Mouse (Mus musculus) heart, embryonic 12.5 days (tissue): ENCODE measurements around the gene Srcin1. TPM values are rescaled to one million over a fixed set of nuclear protein-coding genes. Genes with fewer than 3 reads are reported as not detected.

Experiments used
- ATAC-seq: fragments of 200-750 bp; cut with Nextera tagmentation; 2 replicates; pipeline ENCODE4 v1.8.0; 2017; ENCODE audit warnings: moderate TSS enrichment, moderate library complexity; ENCODE audit not compliant: insufficient number of reproducible peaks, low FRiP score
- H3K27ac ChIP-seq: fragments of 300-500 bp; sonication (generic); 2 replicates; pipeline ENCODE4 v1.5.1; 2016; ENCODE audit warnings: mild to moderate bottlenecking, moderate library complexity; ENCODE audit not compliant: poor library complexity, severe bottlenecking
- H3K27me3 ChIP-seq: fragments of 300-500 bp; sonication (generic); replicated peaks from 2 replicates; pipeline ENCODE4 v1.6.1; 2016; ENCODE audit warnings: mild to moderate bottlenecking, moderate library complexity
- H3K36me3 ChIP-seq: fragments of 300-500 bp; sonication (generic); 2 replicates; pipeline ENCODE4 v1.6.1; 2016; ENCODE audit warnings: mild to moderate bottlenecking, moderate library complexity
- H3K4me1 ChIP-seq: fragments of 300-500 bp; sonication (generic); replicated peaks from 2 replicates; pipeline ENCODE4 v1.6.1; 2016; ENCODE audit warnings: mild to moderate bottlenecking
- H3K4me2 ChIP-seq: fragments of 300-500 bp; sonication (generic); 2 replicates; pipeline ENCODE4 v1.6.1; 2016; ENCODE audit warnings: mild to moderate bottlenecking, moderate library complexity
- H3K4me3 ChIP-seq: fragments of 300-500 bp; sonication (generic); 2 replicates; pipeline ENCODE4 v1.5.1; 2016; ENCODE audit warnings: mild to moderate bottlenecking
- H3K9ac ChIP-seq: fragments of 300-500 bp; sonication (generic); 2 replicates; pipeline ENCODE4 v1.6.1; 2016; ENCODE audit warnings: mild to moderate bottlenecking, moderate library complexity
- H3K9me3 ChIP-seq: fragments of 300-500 bp; sonication (generic); replicated peaks from 2 replicates; pipeline ENCODE4 v1.6.1; 2016; ENCODE audit warnings: mild to moderate bottlenecking, moderate library complexity
- WGBS: fragments of 180-500 bp; shearing (Covaris S2); methylation state at CpG from one replicate; pipeline ENCODE4 v1.1.7; 2016; 5-methylcytosine and 5-hydroxymethylcytosine counted together
- polyA plus RNA-seq: library from polyadenylated mRNA; unstranded; fragments of >200 nt; fragmentation: Nextera tagmentation; extraction: Ambion mirVana; gene quantifications from 2 replicates; pipeline ENCODE4 v1.2.1, GENCODE M21; 2016

The Srcin1 gene
- polyA plus RNA-seq, 1 experiment from 2014 or later = not detected

GRCm38 (mm10) chr11:97513066-97513465 lies 62.9 kb downstream of the Srcin1 start:
- WGBS = 79% methylated on average over 3 of the region's 3 CpGs
- Histone ChIP-seq H3K9me3 (peaks cover 4% of the 10 kb centered on the region), H3K4me2 (no peak overlapping the region), H3K36me3 (no peaks in the 10 kb centered on the region), H3K27me3 (peaks cover 16% of the 10 kb centered on the region; the same call in 1 of the 2 replicates), H3K4me3 (no peak overlapping the region), H3K9ac (no peak overlapping the region), H3K4me1 (0 out of 2 replicates have a peak, but pooled peaks cover 3% of the 10 kb centered on the region), H3K27ac (no peak overlapping the region)
- no peak for ATAC-seq

DNA sequence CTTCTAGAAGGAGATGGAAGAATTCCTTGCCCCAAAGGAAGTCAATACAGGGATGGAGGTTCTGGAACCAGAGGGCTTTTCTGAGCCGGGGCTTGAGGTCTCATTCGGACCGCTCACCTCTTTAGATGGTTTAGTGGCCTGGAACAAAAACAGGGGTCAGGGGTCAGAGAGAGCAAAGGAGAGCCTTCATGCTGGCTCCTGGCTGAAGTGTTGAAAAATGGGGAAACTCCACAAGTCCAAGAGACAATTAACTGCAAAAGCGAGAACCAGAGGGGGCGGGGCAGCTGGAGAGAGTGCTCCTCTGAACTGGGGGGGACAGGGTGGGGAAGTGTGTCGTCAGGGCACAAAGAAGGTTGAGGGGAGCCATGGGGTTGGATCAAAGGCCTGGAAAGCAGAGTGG lies 63.5 kb downstream of the Srcin1 start:
- H3K36me3 ChIP-seq = no peaks in the 10 kb centered on the region
- ATAC-seq = no peak
- no peak overlapping the region for H3K27ac ChIP-seq
- H3K9ac ChIP-seq = no peak overlapping the region
- 64% methylated on average over 6 of the region's 6 CpGs for WGBS
- no peak overlapping the region for H3K4me3 ChIP-seq
- peaks cover 4% of the 10 kb centered on the region for H3K9me3 ChIP-seq
- peak overlapping the region; percentile 37 for H3K4me2 ChIP-seq
- peaks cover 15% of the 10 kb centered on the region; the same call in 1 of the 2 replicates for H3K27me3 ChIP-seq
- 0 out of 2 replicates have a peak, but pooled peaks cover 3% of the 10 kb centered on the region for H3K4me1 ChIP-seq

- Histone ChIP-seq H3K4me2 (peak overlapping the region; percentile 37), H3K36me3 (no peaks in the 10 kb centered on the region), H3K9me3 (peaks cover 4% of the 10 kb centered on the region), H3K27ac (peak overlapping the region; percentile 58), H3K9ac (peak overlapping the region; percentile 24; the same call in 1 of the 2 replicates), H3K27me3 (peaks cover 12% of the 10 kb centered on the region), H3K4me3 (no peak overlapping the region), H3K4me1 (0 out of 2 replicates have a peak, but pooled peaks cover 3% of the 10 kb centered on the region)
- WGBS = 49% methylated on average over 13 of the region's 13 CpGs
- ATAC-seq = peak; percentile 46
These were observed 64.2 kb downstream of the Srcin1 start for GRCm38 (mm10) chr11:97511661-97512369.

DNA sequence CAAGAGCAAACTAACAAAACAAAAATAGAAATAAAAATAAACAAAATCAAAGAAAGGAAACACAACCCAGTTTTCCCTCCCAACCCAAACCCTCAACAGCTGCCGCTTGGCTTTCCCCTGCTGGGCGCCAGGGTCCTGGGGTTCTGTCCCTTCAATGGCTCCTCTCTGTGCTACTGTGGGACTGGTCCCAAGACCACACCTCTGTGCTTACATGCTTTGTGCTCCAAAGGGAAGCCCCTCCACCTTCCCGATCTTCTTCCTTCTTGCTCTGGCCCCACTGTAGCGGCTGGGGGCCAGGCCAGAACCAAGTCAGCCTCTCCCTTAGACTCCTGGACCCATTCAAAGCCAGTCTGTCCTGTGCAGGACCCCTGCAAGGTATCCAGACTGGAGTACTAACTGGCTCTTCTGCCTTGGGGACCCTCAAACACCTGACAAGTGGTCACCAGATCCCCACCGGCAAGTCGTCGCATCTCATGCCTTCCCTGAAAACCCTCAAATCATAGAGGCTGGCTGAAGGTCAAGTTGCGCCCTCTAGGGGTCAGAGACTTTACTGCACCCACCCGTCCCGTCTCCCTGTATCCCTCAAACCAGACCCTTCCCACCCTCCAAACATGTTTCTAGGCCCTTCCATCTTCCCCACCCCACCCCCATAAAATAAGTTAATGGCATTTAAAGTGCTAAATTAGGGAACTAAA lies 64.9 kb downstream of the Srcin1 start:
- H3K9me3 ChIP-seq = peaks cover 4% of the 10 kb centered on the region
- 30% methylated on average over 10 of the region's 10 CpGs for WGBS
- H3K36me3 ChIP-seq = no peaks in the 10 kb centered on the region
- H3K4me3 ChIP-seq = no peak overlapping the region
- peak overlapping the region; percentile 37 for H3K4me2 ChIP-seq
- 0 out of 2 replicates have a peak, but pooled peaks have one; percentile 31 for ATAC-seq
- H3K4me1 ChIP-seq = 0 out of 2 replicates have a peak, but pooled peaks cover 3% of the 10 kb centered on the region
- peaks cover 14% of the 10 kb centered on the region for H3K27me3 ChIP-seq
- peak overlapping the region; percentile 58; the same call in 1 of the 2 replicates for H3K27ac ChIP-seq
- peak overlapping the region; percentile 24; the same call in 1 of the 2 replicates for H3K9ac ChIP-seq

- Histone ChIP-seq H3K9me3 (peaks cover 4% of the 10 kb centered on the region), H3K27ac (no peak overlapping the region), H3K4me3 (no peak overlapping the region), H3K9ac (no peak overlapping the region), H3K27me3 (peaks cover 14% of the 10 kb centered on the region), H3K36me3 (no peaks in the 10 kb centered on the region), H3K4me1 (0 out of 2 replicates have a peak, but pooled peaks cover 3% of the 10 kb centered on the region), H3K4me2 (no peak overlapping the region)
- WGBS = 65% methylated on average over 24 of the region's 24 CpGs
- ATAC-seq = no peak
These were observed 66.1 kb downstream of the Srcin1 start for GRCm38 (mm10) chr11:97509715-97510485.

- H3K36me3 ChIP-seq = no peaks in the 10 kb centered on the region
- no peak overlapping the region for H3K9ac ChIP-seq
- H3K4me1 ChIP-seq = 0 out of 2 replicates have a peak, but pooled peaks cover 3% of the 10 kb centered on the region
- no peak overlapping the region for H3K27ac ChIP-seq
- peaks cover 14% of the 10 kb centered on the region for H3K27me3 ChIP-seq
- no peak overlapping the region for H3K4me3 ChIP-seq
- no peak overlapping the region for H3K4me2 ChIP-seq
- ATAC-seq = no peak
- H3K9me3 ChIP-seq = no peaks in the 10 kb centered on the region
- WGBS = 54% methylated on average over 5 of the region's 5 CpGs
These were observed 66.9 kb downstream of the Srcin1 start for GRCm38 (mm10) chr11:97509058-97509457.

GRCm38 (mm10) chr11:97508198-97508597 lies 67.8 kb downstream of the Srcin1 start:
- H3K9ac ChIP-seq = no peak overlapping the region
- no peaks in the 10 kb centered on the region for H3K36me3 ChIP-seq
- no peak overlapping the region for H3K27ac ChIP-seq
- no peaks in the 10 kb centered on the region for H3K9me3 ChIP-seq
- peaks cover 14% of the 10 kb centered on the region for H3K27me3 ChIP-seq
- H3K4me3 ChIP-seq = no peak overlapping the region
- 0 out of 2 replicates have a peak, but pooled peaks cover 3% of the 10 kb centered on the region for H3K4me1 ChIP-seq
- 72% methylated on average over 3 of the region's 3 CpGs for WGBS
- no peak for ATAC-seq
- H3K4me2 ChIP-seq = no peak overlapping the region

- no peak overlapping the region for H3K27ac ChIP-seq
- H3K4me1 ChIP-seq = 0 out of 2 replicates have a peak, but pooled peaks cover 6% of the 10 kb centered on the region
- 45% methylated on average over 8 of the region's 8 CpGs for WGBS
- H3K4me2 ChIP-seq = no peak overlapping the region
- H3K9ac ChIP-seq = no peak overlapping the region
- ATAC-seq = no peak
- no peaks in the 10 kb centered on the region for H3K9me3 ChIP-seq
- H3K4me3 ChIP-seq = no peak overlapping the region
- peaks cover 14% of the 10 kb centered on the region for H3K27me3 ChIP-seq
- peaks cover 6% of the 10 kb centered on the region for H3K36me3 ChIP-seq
These were observed 69.7 kb downstream of the Srcin1 start for GRCm38 (mm10) chr11:97506331-97506730.

GRCm38 (mm10) chr11:97505784-97506183 lies 70.2 kb downstream of the Srcin1 start:
- no peak overlapping the region for H3K9ac ChIP-seq
- H3K9me3 ChIP-seq = no peaks in the 10 kb centered on the region
- H3K4me3 ChIP-seq = no peak overlapping the region
- H3K27ac ChIP-seq = no peak overlapping the region
- no peak overlapping the region for H3K4me2 ChIP-seq
- H3K4me1 ChIP-seq = peaks cover 6% of the 10 kb centered on the region
- peaks cover 17% of the 10 kb centered on the region for H3K27me3 ChIP-seq
- WGBS = 53% methylated on average over 4 of the region's 4 CpGs
- peaks cover 12% of the 10 kb centered on the region for H3K36me3 ChIP-seq
- ATAC-seq = no peak

GRCm38 (mm10) chr11:97502846-97503245 lies 73.1 kb downstream of the Srcin1 start:
- WGBS = 72% methylated on average over 4 of the region's 4 CpGs
- Histone ChIP-seq H3K9ac (no peak overlapping the region), H3K4me1 (peaks cover 19% of the 10 kb centered on the region), H3K27ac (no peak overlapping the region), H3K4me2 (no peak overlapping the region), H3K27me3 (peaks cover 32% of the 10 kb centered on the region), H3K9me3 (no peaks in the 10 kb centered on the region), H3K4me3 (no peak overlapping the region), H3K36me3 (peaks cover 38% of the 10 kb centered on the region)
- ATAC-seq = no peak
